ENCODE assay signal across 11 mouse cellular contexts in the genomic region with DNA sequence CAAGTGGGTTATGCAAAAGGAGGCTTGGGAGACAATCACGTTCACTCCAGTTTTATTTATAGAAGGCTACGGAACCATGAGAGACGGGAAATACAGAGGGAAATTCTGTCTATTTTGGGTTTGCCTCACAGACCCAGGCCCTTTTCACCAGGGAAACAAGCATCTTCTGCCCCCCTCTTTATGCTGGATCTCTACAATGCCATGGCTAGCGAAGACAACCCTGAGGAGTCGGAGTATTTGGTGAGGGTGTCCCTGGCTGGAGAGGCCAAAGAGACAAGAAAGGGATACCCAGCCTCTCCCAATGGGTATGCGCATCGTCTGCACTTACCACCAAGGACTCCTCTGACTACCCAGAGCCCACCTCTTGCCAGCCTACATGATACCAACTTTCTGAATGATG. TPM values are rescaled to one million over a fixed set of nuclear protein-coding genes. Genes with fewer than 3 reads are reported as not detected.
DNase-seq lines count a peak whose midpoint lies in the region; ATAC-seq and TF ChIP-seq lines count a peak whose summit lies in the region.
"Had no signal": no experiment of that assay in that cellular context is flagged by ENCODE, and none has a peak within 500 bp of the region (broad histone marks: within the 10 kb centered on the region; RNA-seq: fewer than 3 reads in every experiment).

No protein-coding gene starts in this region.

- TF ChIP-seq EP300 in lung, postnatal 0 days (IDR thresholded peaks at IDR 0.05), result no peak

- no peaks in the 10 kb centered on the region for H3K27me3 ChIP-seq in forebrain, embryonic 13.5 days
- H3K27me3 ChIP-seq in forebrain, postnatal 0 days (ENCODE audit: insufficient read depth, low read length), result no peaks in the 10 kb centered on the region
- H3K27me3 ChIP-seq in lung, postnatal 0 days (replicated peaks; ENCODE audit: insufficient read depth, low read length), result no peaks in the 10 kb centered on the region
- no peaks in the 10 kb centered on the region for H3K27me3 ChIP-seq in limb, embryonic 10.5 days (ENCODE audit: low read depth, poor library complexity, severe bottlenecking)
- no peaks in the 10 kb centered on the region for H3K27me3 ChIP-seq in stomach, embryonic 14.5 days (ENCODE audit: control insufficient read depth, insufficient read depth, low read length)
- H3K27me3 ChIP-seq: CH12.LX; hindbrain, embryonic 15.5 days had no signal

- H3K4me1 ChIP-seq in forebrain, embryonic 13.5 days, result peaks cover 9% of the 10 kb centered on the region
- H3K4me1 ChIP-seq in forebrain, postnatal 0 days (ENCODE audit: insufficient read depth), result no peaks in the 10 kb centered on the region
- H3K4me1 ChIP-seq in lung, postnatal 0 days (ENCODE audit: insufficient read depth, low read depth, low read length), result no peaks in the 10 kb centered on the region
- H3K4me1 ChIP-seq in limb, embryonic 10.5 days, result peaks cover 39% of the 10 kb centered on the region
- 0 out of 2 replicates have a peak, but pooled peaks cover 3% of the 10 kb centered on the region for H3K4me1 ChIP-seq in stomach, embryonic 14.5 days (ENCODE audit: control insufficient read depth, insufficient read depth, low read length)
- H3K4me1 ChIP-seq: hindbrain, embryonic 15.5 days had no signal

- ATAC-seq in forebrain, embryonic 13.5 days, result no peak
- no peak for ATAC-seq in forebrain, postnatal 0 days
- ATAC-seq in lung, postnatal 0 days, result 0 out of 2 replicates have a peak, but pooled peaks have one; percentile 21
- no peak for ATAC-seq in stomach, embryonic 14.5 days (ENCODE audit: insufficient number of reproducible peaks, insufficient read depth, low FRiP score, low read depth)

- H3K4me2 ChIP-seq in forebrain, embryonic 13.5 days, result 0 out of 2 replicates have a peak overlapping the region, but pooled peaks have one; percentile 12
- no peak overlapping the region for H3K4me2 ChIP-seq in forebrain, postnatal 0 days (ENCODE audit: low read depth)
- peak overlapping the region; percentile 51 for H3K4me2 ChIP-seq in lung, postnatal 0 days (replicated peaks; ENCODE audit: low read depth, low read length)
- peak overlapping the region; percentile 45 for H3K4me2 ChIP-seq in stomach, embryonic 14.5 days (replicated peaks; ENCODE audit: low read depth, low read length)
- H3K4me2 ChIP-seq: hindbrain, embryonic 15.5 days had no signal

- H3K4me3 ChIP-seq in forebrain, embryonic 13.5 days, result 0 out of 2 replicates have a peak overlapping the region, but pooled peaks have one; percentile 3
- no peak overlapping the region for H3K4me3 ChIP-seq in forebrain, postnatal 0 days (ENCODE audit: low read depth, low read length)
- peak overlapping the region; percentile 41 for H3K4me3 ChIP-seq in lung, postnatal 0 days (ENCODE audit: low read depth, low read length)
- H3K4me3 ChIP-seq in limb, embryonic 10.5 days, result peak overlapping the region; percentile 45
- H3K4me3 ChIP-seq in stomach, embryonic 14.5 days (ENCODE audit: low read depth, low read length), result peak overlapping the region; percentile 39
- H3K4me3 ChIP-seq: hindbrain, embryonic 15.5 days had no signal

- 37% methylated on average over 7 of the region's 7 CpGs for WGBS in forebrain, embryonic 13.5 days
- 42% methylated on average over 7 of the region's 7 CpGs for WGBS in forebrain, postnatal 0 days
- whole genome bisulfite sequencing in lung, postnatal 0 days, result 11% methylated on average over 7 of the region's 7 CpGs
- WGBS in limb, embryonic 10.5 days, result 40% methylated on average over 7 of the region's 7 CpGs
- WGBS in stomach, embryonic 14.5 days, result 36% methylated on average over 7 of the region's 7 CpGs

- H3K9ac ChIP-seq in forebrain, embryonic 13.5 days, result no peak overlapping the region
- no peak overlapping the region for H3K9ac ChIP-seq in forebrain, postnatal 0 days
- peak overlapping the region; percentile 59 for H3K9ac ChIP-seq in lung, postnatal 0 days (replicated peaks; ENCODE audit: low read depth)
- peak overlapping the region; percentile 32 for H3K9ac ChIP-seq in stomach, embryonic 14.5 days (replicated peaks; ENCODE audit: low read depth, low read length)
- H3K9ac ChIP-seq: hindbrain, embryonic 15.5 days had no signal

- no peak for TF ChIP-seq CTCF in forebrain, postnatal 0 days (IDR thresholded peaks at IDR 0.05; ENCODE audit: low read depth)
- TF ChIP-seq CTCF in lung, postnatal 0 days (IDR thresholded peaks at IDR 0.05), result no peak

- no peaks in the 10 kb centered on the region for H3K36me3 ChIP-seq in forebrain, embryonic 13.5 days (ENCODE audit: poor library complexity, severe bottlenecking)
- no peaks in the 10 kb centered on the region for H3K36me3 ChIP-seq in forebrain, postnatal 0 days (ENCODE audit: insufficient read depth)
- H3K36me3 ChIP-seq in lung, postnatal 0 days (ENCODE audit: insufficient read depth, low read length), result no peaks in the 10 kb centered on the region
- H3K36me3 ChIP-seq in limb, embryonic 10.5 days, result no peaks in the 10 kb centered on the region
- no peaks in the 10 kb centered on the region for H3K36me3 ChIP-seq in stomach, embryonic 14.5 days (ENCODE audit: control insufficient read depth, insufficient read depth, low read length)
- H3K36me3 ChIP-seq: hindbrain, embryonic 15.5 days had no signal

- H3K27ac ChIP-seq in forebrain, embryonic 13.5 days, result no peak overlapping the region
- H3K27ac ChIP-seq in forebrain, postnatal 0 days (ENCODE audit: low read depth, low read length), result no peak overlapping the region
- H3K27ac ChIP-seq in lung, postnatal 0 days (ENCODE audit: low read length), result peak overlapping the region; percentile 86
- H3K27ac ChIP-seq in limb, embryonic 10.5 days, result 0 out of 2 replicates have a peak overlapping the region, but pooled peaks have one; percentile 46
- no peak overlapping the region for H3K27ac ChIP-seq in stomach, embryonic 14.5 days (ENCODE audit: low read length)
- H3K27ac ChIP-seq: hindbrain, embryonic 15.5 days had no signal

- no peak for DNase-seq in forebrain, postnatal 0 days
- DNase-seq in lung, postnatal 0 days (ENCODE audit: low spot score), result peak; percentile 46
- no peak for DNase-seq in lung, postnatal 25 days (ENCODE audit: low spot score)
- DNase-seq in limb, embryonic 10.5 days (ENCODE audit: low spot score), result no peak
- no peak for DNase-seq in layer of hippocampus, postnatal 14 days (ENCODE audit: low spot score in 2 of 2)
- DNase-seq in left cerebral cortex, adult 9 months (ENCODE audit: low spot score in 2 of 2), result no peak
- DNase-seq: embryo, embryonic 11 days had no signal

- no peaks in the 10 kb centered on the region for H3K9me3 ChIP-seq in forebrain, embryonic 13.5 days (replicated peaks)
- H3K9me3 ChIP-seq in forebrain, postnatal 0 days (ENCODE audit: low read length), result no peaks in the 10 kb centered on the region
- no peaks in the 10 kb centered on the region for H3K9me3 ChIP-seq in lung, postnatal 0 days (ENCODE audit: low read length)
- H3K9me3 ChIP-seq in limb, embryonic 10.5 days (replicated peaks), result no peaks in the 10 kb centered on the region
- no peaks in the 10 kb centered on the region for H3K9me3 ChIP-seq in stomach, embryonic 14.5 days (ENCODE audit: control insufficient read depth, low read depth, low read length)
- H3K9me3 ChIP-seq: hindbrain, embryonic 15.5 days had no signal

RNA-seq across cellular contexts. Expression of gene Bmp5, which starts 1.0 kb away (rescaled TPM):
- 1.3 and 2.3 TPM in 2 replicates for polyA plus RNA-seq in forebrain, embryonic 13.5 days (2015; fragmentation: Nextera tagmentation; extraction: Ambion mirVana)
- 2.4 and 3.0 TPM in 2 replicates for total RNA-seq in forebrain, postnatal 0 days (2014; rRNA removed)
- polyA plus RNA-seq in forebrain, postnatal 0 days (2015; fragmentation: Nextera tagmentation; extraction: Ambion mirVana), result 1.7 and 2.2 TPM in 2 replicates
- polyA plus RNA-seq in lung, postnatal 0 days (2015; fragmentation: Nextera tagmentation; extraction: Ambion mirVana), result 14.7 and 18.0 TPM in 2 replicates
- polyA plus RNA-seq in limb, embryonic 10.5 days (2016; fragmentation: Nextera tagmentation; extraction: Ambion mirVana), result 2.1 and 3.7 TPM in 2 replicates
- 6.9 and 7.5 TPM in 2 replicates for polyA plus RNA-seq in stomach, embryonic 14.5 days (2014; fragmentation: Nextera tagmentation; extraction: Ambion mirVana)
- 1 to 10 TPM; 1.2 to 1.5 TPM for total RNA-seq in layer of hippocampus, postnatal 14 days (2021)
- total RNA-seq: CH12.LX had no signal

Comparison
In these comparisons a context has a peak if more than half of its experiments do, and no peak if none do; other contexts are left out.
1. H3K27ac ChIP-seq: peak in lung, postnatal 0 days (single experiment) and limb, embryonic 10.5 days (single experiment); none in forebrain, embryonic 13.5 days (single experiment), forebrain, postnatal 0 days (single experiment) and stomach, embryonic 14.5 days (single experiment).
2. H3K9ac ChIP-seq: peak in lung, postnatal 0 days (single experiment) and stomach, embryonic 14.5 days (single experiment); none in forebrain, embryonic 13.5 days (single experiment) and forebrain, postnatal 0 days (single experiment).